Mouse (Mus musculus) embryo, embryonic 11.5 days (tissue): ENCODE results near the gene Olfr493.

Source experiments
- DNase-seq: peaks from one replicate; pipeline ENCODE4 v3.0.0-alpha.2; 2012; ENCODE audit warnings: low read depth, low spot score

Gene Olfr493

DNA sequence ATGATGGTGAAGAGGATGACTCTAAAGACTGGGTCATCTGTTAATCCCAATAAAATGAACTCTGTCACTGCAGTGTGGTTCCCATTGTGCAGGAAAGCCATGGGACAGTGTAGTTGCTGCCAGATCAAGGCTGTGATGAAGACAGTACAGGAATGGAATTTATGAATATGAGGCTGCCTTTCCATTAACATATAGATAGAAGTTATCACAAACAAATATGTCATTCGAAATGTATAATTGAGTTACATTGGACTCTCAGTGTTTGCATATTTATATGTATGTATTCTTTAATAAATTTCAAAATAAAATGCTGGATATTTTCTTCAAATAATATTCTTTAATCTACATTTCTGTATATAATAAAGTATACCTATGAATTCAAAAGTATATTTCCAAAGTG is at the start of gene Olfr493:
Olfr493 (minus strand) TSS at position 101 of the 400 bp plus-strand sequence.
- no peak for DNase-seq

DNA sequence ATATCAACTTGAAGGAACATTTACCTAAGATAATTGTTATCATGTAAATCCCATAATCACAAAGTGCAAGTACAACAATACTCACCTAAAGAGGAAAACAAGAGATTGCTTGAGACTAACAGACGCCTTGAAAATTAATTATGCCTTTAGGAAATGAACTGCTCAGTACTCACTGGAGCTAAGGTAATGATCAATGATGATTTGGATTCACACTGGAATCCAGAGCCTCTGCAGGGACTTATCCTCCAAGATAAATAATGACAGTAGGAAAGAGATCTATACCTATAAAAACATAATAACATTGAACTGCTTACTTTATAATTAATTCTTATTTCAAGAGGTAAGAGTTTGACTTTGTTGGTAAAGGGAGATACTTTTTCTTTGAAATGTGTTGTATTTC is 46.1 kb upstream of the Olfr493 start, which contains the start of gene Olfr495:
Olfr495 (plus strand) TSS at position 301 of the 400 bp plus-strand sequence.
- no peak for DNase-seq

DNA sequence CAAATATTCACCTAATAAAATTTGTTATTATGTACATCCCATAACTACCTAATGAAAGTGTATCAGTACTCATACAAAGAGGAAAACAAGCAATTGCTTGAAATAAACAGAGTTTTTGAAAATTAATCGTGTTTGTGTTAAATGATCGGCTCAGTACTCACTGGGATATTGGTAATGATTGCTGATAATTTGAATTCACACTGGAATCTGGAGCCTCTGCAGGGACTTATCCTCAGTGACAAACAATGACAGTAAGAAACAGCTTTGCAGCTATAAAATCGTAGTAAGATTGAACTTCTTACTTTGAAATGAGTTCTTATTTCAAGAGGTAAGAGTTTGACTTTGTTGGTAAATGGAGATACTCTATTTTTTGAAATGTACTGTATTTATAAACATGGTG is 18.3 kb upstream of the Olfr493 start, which contains the start of gene Olfr494:
Olfr494 (plus strand) TSS at position 301 of the 400 bp plus-strand sequence.
- DNase-seq = no peak

DNA sequence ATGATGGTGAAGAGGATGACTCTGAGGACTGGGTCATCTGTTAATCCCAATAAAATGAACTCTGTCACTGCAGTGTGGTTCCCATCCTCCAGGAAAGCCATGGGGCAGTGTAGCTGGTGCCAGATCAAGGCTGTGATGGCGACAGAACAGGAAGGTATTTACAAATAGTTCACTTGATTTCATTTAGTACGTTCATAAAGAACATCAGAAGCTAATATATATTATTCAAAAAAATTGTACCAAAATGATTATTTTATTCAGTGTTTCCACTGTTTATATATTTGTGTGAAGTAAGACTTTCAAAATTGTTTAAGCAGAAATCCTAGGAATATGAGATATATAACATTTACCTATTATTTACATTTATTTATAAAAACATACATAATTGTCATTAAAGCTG is 23.2 kb downstream of the Olfr493 start, which contains the start of gene Olfr492:
Olfr492 (minus strand) TSS at position 101 of the 400 bp plus-strand sequence.
- DNase-seq = no peak

DNA sequence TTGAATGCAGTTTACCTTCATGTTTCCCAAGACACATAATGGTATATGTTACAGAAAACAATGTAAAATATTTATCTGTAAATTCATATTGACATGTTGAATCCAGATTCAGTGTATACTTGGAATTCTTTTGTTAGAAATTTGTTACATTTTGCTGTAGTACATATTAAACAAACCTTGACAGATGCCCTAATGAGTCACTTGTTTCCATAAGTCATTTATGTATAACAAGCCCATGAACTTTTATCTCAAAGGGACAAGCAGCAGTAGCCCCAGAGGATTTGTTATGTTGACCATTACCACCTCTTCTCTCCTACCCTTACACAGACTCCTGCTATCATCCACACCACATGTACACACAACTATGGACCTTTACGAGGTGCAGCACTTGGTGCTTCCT is 33.6 kb downstream of the Olfr493 start, which contains the start of gene Olfr491:
Olfr491 (plus strand) TSS at position 301 of the 400 bp plus-strand sequence.
- no peak for DNase-seq
